In genomic region chr1:107946204-107946939, GRCm38 (mm10) we compare ENCODE assay signal across 14 mouse cellular contexts.
"Had no signal": no experiment of that assay in that cellular context is flagged by ENCODE, and none has a peak within 500 bp of the region (broad histone marks: within the 10 kb centered on the region; RNA-seq: fewer than 3 reads in every experiment).

No protein-coding gene starts in this region.

- ATAC-seq: lung, postnatal 0 days; midbrain, embryonic 13.5 days had no signal

- H3K27me3 ChIP-seq: liver, embryonic 13.5 days; midbrain, embryonic 13.5 days had no signal

- H3K9me3 ChIP-seq: liver, embryonic 13.5 days; midbrain, embryonic 13.5 days had no signal

- H3K4me2 ChIP-seq: liver, embryonic 13.5 days; lung, embryonic 14.5 days; midbrain, embryonic 13.5 days had no signal

- H3K4me3 ChIP-seq: liver, embryonic 13.5 days; midbrain, embryonic 13.5 days had no signal

- DNase-seq: kidney, postnatal 14 days; kidney, postnatal 4 days; liver, embryonic 13.5 days; lung, embryonic 14.5 days; right cerebral cortex, adult 18-20 months; right cerebral cortex, postnatal 14 days; right cerebral cortex, postnatal 4 days; thymus, adult 2 months; thymus, postnatal 14 days; thymus, postnatal 4 days had no signal

- H3K27ac ChIP-seq: liver, embryonic 13.5 days; macrophage; midbrain, embryonic 13.5 days; stomach, postnatal 0 days had no signal

- H3K36me3 ChIP-seq: liver, embryonic 13.5 days; midbrain, embryonic 13.5 days had no signal

- H3K4me1 ChIP-seq: liver, embryonic 13.5 days; midbrain, embryonic 13.5 days had no signal

- H3K9ac ChIP-seq: liver, embryonic 13.5 days; lung, embryonic 14.5 days; midbrain, embryonic 13.5 days had no signal
